8 mouse cellular contexts compared by ENCODE assay signal in genomic region chr16:94631984-94632383, GRCm38 (mm10).
DNase-seq lines count a peak whose midpoint lies in the region; ATAC-seq and TF ChIP-seq lines count a peak whose summit lies in the region.

No protein-coding gene starts in this region.

- TF ChIP-seq CTCF in liver, embryonic 14.5 days (IDR thresholded peaks at IDR 0.05; ENCODE audit: low read depth), result no peak

- no peak overlapping the region for H3K4me2 ChIP-seq in liver, embryonic 14.5 days (ENCODE audit: low read depth)
- no peak overlapping the region for H3K4me2 ChIP-seq in neural tube, embryonic 14.5 days (ENCODE audit: low read depth, low read length)

- H3K9ac ChIP-seq in liver, embryonic 14.5 days (replicated peaks), result no peak overlapping the region
- no peak overlapping the region for H3K9ac ChIP-seq in neural tube, embryonic 14.5 days (replicated peaks; ENCODE audit: low read depth, low read length)

- 19% methylated on average over 5 of the region's 5 CpGs for WGBS in liver, embryonic 14.5 days (ENCODE audit: insufficient replicate concordance)
- WGBS in neural tube, embryonic 14.5 days, result 10% methylated on average over 5 of the region's 5 CpGs

- H3K27ac ChIP-seq in liver, embryonic 14.5 days, result no peak overlapping the region
- H3K27ac ChIP-seq in neural tube, embryonic 14.5 days (ENCODE audit: low read depth, low read length), result no peak overlapping the region; the same call in 1 of the 2 replicates

- no peaks in the 10 kb centered on the region for H3K36me3 ChIP-seq in liver, embryonic 14.5 days (replicated peaks; ENCODE audit: control insufficient read depth, insufficient read depth, low read depth)
- no peaks in the 10 kb centered on the region for H3K36me3 ChIP-seq in neural tube, embryonic 14.5 days (ENCODE audit: control insufficient read depth, insufficient read depth, low read length)

- peak; percentile 86 for ATAC-seq in liver, embryonic 14.5 days (ENCODE audit: insufficient read depth)
- ATAC-seq in neural tube, embryonic 14.5 days (ENCODE audit: low read depth), result peak; percentile 95

- peaks cover 0 to 18% of the 10 kb centered on the region in 2 experiments; a peak in 3 of 4 replicates for H3K4me1 ChIP-seq in liver, embryonic 14.5 days (replicated peaks; ENCODE audit: control insufficient read depth in 2 of 2, insufficient read depth in 2 of 2, low read length in 1 of 2)
- peaks cover 16% of the 10 kb centered on the region; the same call in 1 of the 2 replicates for H3K4me1 ChIP-seq in neural tube, embryonic 14.5 days (ENCODE audit: control insufficient read depth, insufficient read depth, low read length)

- peak; percentile 48 to 58 for DNase-seq in spleen, postnatal 36 days (ENCODE audit: low spot score in 2 of 2)
- DNase-seq in spleen, postnatal 14 days (ENCODE audit: low spot score in 2 of 2), result no peak
- DNase-seq in cerebellum, postnatal 14 days, result peak; percentile 51 to 70
- DNase-seq in heart, adult 9 months (ENCODE audit: low spot score in 2 of 2), result peak; percentile 56 to 82
- peak; percentile 88 for DNase-seq in kidney, adult 9 months
- peak; percentile 42 to 66 (median 61) for DNase-seq in liver, embryonic 14.5 days (ENCODE audit: low read depth in 3 of 3, low spot score in 3 of 3)
- DNase-seq in urinary bladder, postnatal 10 days (ENCODE audit: low spot score), result no peak

- no peak for TF ChIP-seq EP300 in liver, embryonic 14.5 days (IDR thresholded peaks at IDR 0.05; ENCODE audit: low read depth)

- H3K27me3 ChIP-seq in liver, embryonic 14.5 days (ENCODE audit: control insufficient read depth, insufficient read depth, low read length), result no peaks in the 10 kb centered on the region
- no peaks in the 10 kb centered on the region for H3K27me3 ChIP-seq in neural tube, embryonic 14.5 days (ENCODE audit: control insufficient read depth, insufficient read depth, low read length)

- no peak overlapping the region for H3K4me3 ChIP-seq in liver, embryonic 14.5 days (ENCODE audit: insufficient read depth in 1 of 2, low read depth in 2 of 2, low read length in 2 of 2)
- no peak overlapping the region for H3K4me3 ChIP-seq in neural tube, embryonic 14.5 days (ENCODE audit: low read depth, low read length)

- H3K9me3 ChIP-seq in liver, embryonic 14.5 days (ENCODE audit: control insufficient read depth, low read length), result no peaks in the 10 kb centered on the region
- no peaks in the 10 kb centered on the region for H3K9me3 ChIP-seq in neural tube, embryonic 14.5 days (ENCODE audit: control insufficient read depth, low read length)

Comparison
In these comparisons a context has a peak if more than half of its experiments do, and no peak if none do; other contexts are left out.
1. DNase-seq: peak in spleen, postnatal 36 days (2 of 2), cerebellum, postnatal 14 days (2 of 2), heart, adult 9 months (2 of 2), kidney, adult 9 months (single experiment) and liver, embryonic 14.5 days (3 of 3); none in spleen, postnatal 14 days (0 of 2) and urinary bladder, postnatal 10 days (single experiment).